23 mouse cellular contexts compared by ENCODE assay signal in genomic region chr12:119839119-119839518, GRCm38 (mm10).
DNase-seq lines count a peak whose midpoint lies in the region; ATAC-seq lines count a peak whose summit lies in the region.
"Had no signal": no experiment of that assay in that cellular context is flagged by ENCODE, and none has a peak within 500 bp of the region (broad histone marks: within the 10 kb centered on the region; RNA-seq: fewer than 3 reads in every experiment).

No protein-coding gene starts in this region.

- no peak overlapping the region for H3K27ac ChIP-seq in forebrain, embryonic 14.5 days (ENCODE audit: low read depth, low read length)
- no peak overlapping the region for H3K27ac ChIP-seq in forebrain, embryonic 11.5 days (ENCODE audit: low read depth, low read length)
- no peak overlapping the region for H3K27ac ChIP-seq in forebrain, embryonic 16.5 days (ENCODE audit: low read length)
- H3K27ac ChIP-seq: embryonic facial prominence, embryonic 15.5 days; heart, embryonic 10.5 days; hindbrain, embryonic 15.5 days; intestine, embryonic 15.5 days; limb, embryonic 15.5 days; liver, embryonic 14.5 days; midbrain, embryonic 12.5 days; stomach, postnatal 0 days had no signal

- H3K4me3 ChIP-seq in forebrain, embryonic 14.5 days (ENCODE audit: low read depth, low read length): no peak overlapping the region
- no peak overlapping the region for H3K4me3 ChIP-seq in forebrain, embryonic 11.5 days (ENCODE audit: low read depth, low read length)
- H3K4me3 ChIP-seq in forebrain, embryonic 16.5 days (replicated peaks; ENCODE audit: low read length): no peak overlapping the region
- H3K4me3 ChIP-seq: embryonic facial prominence, embryonic 15.5 days; heart, embryonic 10.5 days; hindbrain, embryonic 15.5 days; intestine, embryonic 15.5 days; limb, embryonic 15.5 days; midbrain, embryonic 12.5 days had no signal

- no peaks in the 10 kb centered on the region for H3K4me1 ChIP-seq in forebrain, embryonic 14.5 days (ENCODE audit: control insufficient read depth, insufficient read depth, low read length)
- H3K4me1 ChIP-seq in forebrain, embryonic 11.5 days (replicated peaks; ENCODE audit: control insufficient read depth, insufficient read depth, low read length): no peaks in the 10 kb centered on the region
- H3K4me1 ChIP-seq in forebrain, embryonic 16.5 days (replicated peaks; ENCODE audit: control insufficient read depth, insufficient read depth, low read length): no peaks in the 10 kb centered on the region
- H3K4me1 ChIP-seq: embryonic facial prominence, embryonic 15.5 days; heart, embryonic 10.5 days; hindbrain, embryonic 15.5 days; intestine, embryonic 15.5 days; limb, embryonic 15.5 days; midbrain, embryonic 12.5 days had no signal

- intact Hi-C loops in left cerebral cortex, postnatal 14 days (cut with DNase I): no loop called here

- ATAC-seq in forebrain, embryonic 14.5 days: no peak
- no peak for ATAC-seq in forebrain, embryonic 11.5 days (replicated peaks; ENCODE audit: low FRiP score)
- ATAC-seq in forebrain, embryonic 16.5 days: peak; percentile 75
- ATAC-seq: intestine, embryonic 15.5 days had no signal

- no peak overlapping the region for H3K9ac ChIP-seq in forebrain, embryonic 14.5 days (ENCODE audit: low read length)
- no peak overlapping the region for H3K9ac ChIP-seq in forebrain, embryonic 11.5 days (ENCODE audit: low read length)
- no peak overlapping the region for H3K9ac ChIP-seq in forebrain, embryonic 16.5 days (replicated peaks; ENCODE audit: low read depth, low read length)
- H3K9ac ChIP-seq: embryonic facial prominence, embryonic 15.5 days; hindbrain, embryonic 15.5 days; intestine, embryonic 15.5 days; limb, embryonic 15.5 days; liver, embryonic 14.5 days; lung, embryonic 14.5 days; midbrain, embryonic 12.5 days had no signal

- no peaks in the 10 kb centered on the region for H3K27me3 ChIP-seq in forebrain, embryonic 14.5 days (replicated peaks; ENCODE audit: control insufficient read depth, insufficient read depth, low read length)
- no peaks in the 10 kb centered on the region for H3K27me3 ChIP-seq in forebrain, embryonic 11.5 days (ENCODE audit: control insufficient read depth, insufficient read depth, low read length)
- H3K27me3 ChIP-seq in forebrain, embryonic 16.5 days (replicated peaks; ENCODE audit: control insufficient read depth, insufficient read depth, low read length): no peaks in the 10 kb centered on the region
- H3K27me3 ChIP-seq: embryonic facial prominence, embryonic 15.5 days; hindbrain, embryonic 15.5 days; intestine, embryonic 15.5 days; limb, embryonic 15.5 days; midbrain, embryonic 12.5 days had no signal

- H3K9me3 ChIP-seq in forebrain, embryonic 14.5 days (replicated peaks; ENCODE audit: control insufficient read depth, low read length): no peaks in the 10 kb centered on the region
- no peaks in the 10 kb centered on the region for H3K9me3 ChIP-seq in forebrain, embryonic 11.5 days (ENCODE audit: control insufficient read depth, low read length)
- no peaks in the 10 kb centered on the region for H3K9me3 ChIP-seq in forebrain, embryonic 16.5 days (ENCODE audit: control insufficient read depth, low read length)
- H3K9me3 ChIP-seq: embryonic facial prominence, embryonic 15.5 days; heart, embryonic 10.5 days; hindbrain, embryonic 15.5 days; intestine, embryonic 15.5 days; limb, embryonic 15.5 days; midbrain, embryonic 12.5 days had no signal

- peak; percentile 30 for DNase-seq in forebrain, embryonic 14.5 days (ENCODE audit: low spot score)
- no peak for DNase-seq in forebrain, embryonic 11.5 days (ENCODE audit: low spot score)
- DNase-seq in left cerebral cortex, postnatal 14 days (ENCODE audit: low spot score in 2 of 2): peak; percentile 7 to 53
- no peak for DNase-seq in left cerebral cortex, adult 11 months (ENCODE audit: low spot score)
- DNase-seq in brain, adult 2 months (ENCODE audit: low read depth, low spot score): peak; percentile 20
- no peak for DNase-seq in adipocyte (ENCODE audit: low spot score)
- DNase-seq: adrenal gland, postnatal 36 days; cerebellum, adult 2 months; gastrocnemius, postnatal 10 days; heart, postnatal 4 days; kidney, adult 8-10 months; kidney, postnatal 14 days; layer of hippocampus, postnatal 36 days; lung, embryonic 14.5 days had no signal

- no peaks in the 10 kb centered on the region for H3K36me3 ChIP-seq in forebrain, embryonic 14.5 days (ENCODE audit: control insufficient read depth, insufficient read depth, low read length)
- H3K36me3 ChIP-seq in forebrain, embryonic 11.5 days (ENCODE audit: control insufficient read depth, insufficient read depth, low read length): no peaks in the 10 kb centered on the region
- H3K36me3 ChIP-seq in forebrain, embryonic 16.5 days (ENCODE audit: control insufficient read depth, insufficient read depth): no peaks in the 10 kb centered on the region
- H3K36me3 ChIP-seq: embryonic facial prominence, embryonic 15.5 days; heart, embryonic 10.5 days; hindbrain, embryonic 15.5 days; intestine, embryonic 15.5 days; limb, embryonic 15.5 days; midbrain, embryonic 12.5 days had no signal

- H3K4me2 ChIP-seq in forebrain, embryonic 14.5 days (ENCODE audit: low read length): no peak overlapping the region
- H3K4me2 ChIP-seq in forebrain, embryonic 11.5 days (ENCODE audit: low read depth, low read length, severe bottlenecking): no peak overlapping the region
- H3K4me2 ChIP-seq in forebrain, embryonic 16.5 days (ENCODE audit: low read length): no peak overlapping the region
- H3K4me2 ChIP-seq: embryonic facial prominence, embryonic 15.5 days; hindbrain, embryonic 15.5 days; intestine, embryonic 15.5 days; limb, embryonic 15.5 days; lung, embryonic 14.5 days; midbrain, embryonic 12.5 days had no signal

Comparison
In these comparisons a context has a peak if more than half of its experiments do, and no peak if none do; other contexts are left out.
1. DNase-seq: peak in forebrain, embryonic 14.5 days (single experiment), left cerebral cortex, postnatal 14 days (2 of 2) and brain, adult 2 months (single experiment); none in forebrain, embryonic 11.5 days (single experiment), left cerebral cortex, adult 11 months (single experiment) and adipocyte (single experiment).